Mouse (Mus musculus) neural tube, embryonic 14.5 days (tissue): Measurements from ENCODE around the gene Myl6b. TPM values are rescaled to one million over a fixed set of nuclear protein-coding genes. Genes with fewer than 3 reads are reported as not detected.

Experiments used
- ATAC-seq: fragments of 200-750 bp; cut with Nextera tagmentation; 2 replicates; pipeline ENCODE4 v1.8.0; 2017; ENCODE audit warnings: low read depth, mild to moderate bottlenecking, moderate TSS enrichment, moderate library complexity
- H3K27ac ChIP-seq: fragments of 300-500 bp; sonication (generic); 2 replicates; pipeline ENCODE4 v1.5.1; 2014; ENCODE audit warnings: low read depth, mild to moderate bottlenecking, control low read depth, low read length, moderate library complexity, mixed read lengths
- H3K27me3 ChIP-seq: fragments of 300-500 bp; sonication (generic); 2 replicates; pipeline ENCODE4 v1.6.1; 2014; ENCODE audit warnings: low read length; ENCODE audit not compliant: control insufficient read depth, insufficient read depth
- H3K36me3 ChIP-seq: fragments of 300-500 bp; sonication (generic); 2 replicates; pipeline ENCODE4 v1.6.1; 2014; ENCODE audit warnings: low read length, mixed read lengths; ENCODE audit not compliant: control insufficient read depth, insufficient read depth
- H3K4me1 ChIP-seq: fragments of 300-500 bp; sonication (generic); 2 replicates; pipeline ENCODE4 v1.6.1; 2014; ENCODE audit warnings: low read length; ENCODE audit not compliant: control insufficient read depth, insufficient read depth
- H3K4me2 ChIP-seq: fragments of 300-500 bp; sonication (generic); 2 replicates; pipeline ENCODE4 v1.6.1; 2014; ENCODE audit warnings: mild to moderate bottlenecking, low read depth, low read length, control low read depth
- H3K4me3 ChIP-seq: fragments of 300-500 bp; sonication (generic); 2 replicates; pipeline ENCODE4 v1.5.1; 2014; ENCODE audit warnings: low read depth, low read length, control low read depth, mixed read lengths
- H3K9ac ChIP-seq: fragments of 300-500 bp; sonication (generic); replicated peaks from 2 replicates; pipeline ENCODE4 v1.6.1; 2014; ENCODE audit warnings: low read depth, mild to moderate bottlenecking, control low read depth, low read length, mixed read lengths
- H3K9me3 ChIP-seq: fragments of 300-500 bp; sonication (generic); 2 replicates; pipeline ENCODE4 v1.6.1; 2016; ENCODE audit warnings: low read length; ENCODE audit not compliant: control insufficient read depth
- WGBS: fragments of 180-500 bp; shearing (Covaris S2); extraction: QIAGEN DNeasy Blood & Tissue Kit; methylation state at CpG from one replicate; pipeline ENCODE4 v1.1.7; 2014; 5-methylcytosine and 5-hydroxymethylcytosine counted together
- polyA plus RNA-seq: library from polyadenylated mRNA; unstranded; fragments of >200 nt; fragmentation: Nextera tagmentation; extraction: Ambion mirVana; gene quantifications from 2 replicates; pipeline ENCODE4 v1.2.1, GENCODE M21; 2014

The Myl6b gene
- polyA plus RNA-seq: 6.4 and 8.9 TPM in 2 replicates

GRCm38 (mm10) chr10:128498590-128498989, at the start of gene Myl6b:
TSS of gene Myl6b (minus strand) at chr10:128498685.
- Histone ChIP-seq H3K4me3 (peak within 1 kb of the TSS; percentile 58), H3K9ac (peak within 1 kb of the TSS; percentile 51), H3K27ac (peak within 1 kb of the TSS; percentile 80), H3K4me1 (peaks cover 14% of the 10 kb centered on the region), H3K4me2 (peak within 1 kb of the TSS; percentile 77), H3K36me3 (no peaks in the 10 kb centered on the region), H3K27me3 (no peaks in the 10 kb centered on the region), H3K9me3 (no peaks in the 10 kb centered on the region)
- WGBS: under 1% methylated on average over 27 of the region's 27 CpGs
- peak; percentile 85 for ATAC-seq

- ATAC-seq: peak; percentile 92
- Histone ChIP-seq H3K27me3 (no peaks in the 10 kb centered on the region), H3K27ac (peak within 1 kb of the TSS; percentile 96), H3K9me3 (no peaks in the 10 kb centered on the region), H3K9ac (peak within 1 kb of the TSS; percentile 73), H3K36me3 (peaks cover 23% of the 10 kb centered on the region), H3K4me1 (peaks cover 10% of the 10 kb centered on the region), H3K4me2 (peak within 1 kb of the TSS; percentile 84), H3K4me3 (peak within 1 kb of the TSS; percentile 71)
- under 1% methylated on average over 46 of the region's 50 CpGs for WGBS
These were observed 49.0 kb upstream of the Myl6b start, which contains the start of gene Zc3h10 for GRCm38 (mm10) chr10:128547361-128548032. TSS of gene Zc3h10 (minus strand) at chr10:128547774.

GRCm38 (mm10) chr10:128546787-128547186, 48.3 kb upstream of the Myl6b start:
- no peak for ATAC-seq
- Histone ChIP-seq H3K27ac (peak overlapping the region; percentile 96), H3K9ac (peak overlapping the region; percentile 73), H3K36me3 (peaks cover 29% of the 10 kb centered on the region), H3K27me3 (no peaks in the 10 kb centered on the region), H3K9me3 (no peaks in the 10 kb centered on the region), H3K4me2 (peak overlapping the region; percentile 84), H3K4me3 (peak overlapping the region; percentile 71), H3K4me1 (peaks cover 10% of the 10 kb centered on the region)
- WGBS: 27% methylated on average over 7 of the region's 7 CpGs

GRCm38 (mm10) chr10:128546361-128546760, 47.9 kb upstream of the Myl6b start:
- H3K27ac ChIP-seq: no peak overlapping the region
- H3K9ac ChIP-seq: peak overlapping the region; percentile 73
- H3K27me3 ChIP-seq: no peaks in the 10 kb centered on the region
- peaks cover 29% of the 10 kb centered on the region for H3K36me3 ChIP-seq
- H3K4me1 ChIP-seq: peaks cover 10% of the 10 kb centered on the region
- no peaks in the 10 kb centered on the region for H3K9me3 ChIP-seq
- no peak for ATAC-seq
- peak overlapping the region; percentile 84 for H3K4me2 ChIP-seq
- 18% methylated on average over 4 of the region's 4 CpGs for WGBS
- peak overlapping the region; percentile 71 for H3K4me3 ChIP-seq

- peaks cover 29% of the 10 kb centered on the region for H3K36me3 ChIP-seq
- ATAC-seq: no peak
- 94% methylated on average over 3 of the region's 3 CpGs for WGBS
These were observed 47.0 kb upstream of the Myl6b start for GRCm38 (mm10) chr10:128545570-128545898.

GRCm38 (mm10) chr10:128544674-128545569, 46.4 kb upstream of the Myl6b start:
- Histone ChIP-seq H3K36me3 (peaks cover 29% of the 10 kb centered on the region), H3K4me3 (no peak overlapping the region), H3K4me1 (peaks cover 10% of the 10 kb centered on the region), H3K4me2 (no peak overlapping the region), H3K27me3 (no peaks in the 10 kb centered on the region), H3K27ac (no peak overlapping the region), H3K9ac (no peak overlapping the region), H3K9me3 (no peaks in the 10 kb centered on the region)
- no peak for ATAC-seq
- WGBS: 96% methylated on average over 37 of the region's 37 CpGs

More at GRCm38 (mm10) chr10:128545570-128545898, 47.0 kb upstream of the Myl6b start:
- Histone ChIP-seq H3K4me2 (no peak overlapping the region), H3K9me3 (no peaks in the 10 kb centered on the region), H3K4me3 (no peak overlapping the region), H3K27me3 (no peaks in the 10 kb centered on the region), H3K9ac (no peak overlapping the region), H3K27ac (no peak overlapping the region), H3K4me1 (peaks cover 10% of the 10 kb centered on the region)

GRCm38 (mm10) chr10:128544151-128544657, 45.7 kb upstream of the Myl6b start:
- Histone ChIP-seq H3K4me2 (no peak overlapping the region), H3K4me3 (no peak overlapping the region), H3K36me3 (peaks cover 29% of the 10 kb centered on the region), H3K4me1 (peaks cover 10% of the 10 kb centered on the region), H3K9me3 (no peaks in the 10 kb centered on the region), H3K27me3 (no peaks in the 10 kb centered on the region), H3K27ac (no peak overlapping the region), H3K9ac (no peak overlapping the region)
- no peak for ATAC-seq
- 97% methylated on average over 15 of the region's 15 CpGs for WGBS

- peaks cover 29% of the 10 kb centered on the region for H3K36me3 ChIP-seq
- 67% methylated on average over 2 of the region's 2 CpGs for WGBS
- H3K27me3 ChIP-seq: no peaks in the 10 kb centered on the region
- no peak overlapping the region for H3K4me3 ChIP-seq
- ATAC-seq: no peak
- H3K27ac ChIP-seq: no peak overlapping the region
- no peak overlapping the region for H3K9ac ChIP-seq
- H3K4me1 ChIP-seq: peaks cover 10% of the 10 kb centered on the region
- H3K9me3 ChIP-seq: no peaks in the 10 kb centered on the region
- H3K4me2 ChIP-seq: no peak overlapping the region
These were observed 44.6 kb upstream of the Myl6b start for GRCm38 (mm10) chr10:128543100-128543499.
